10 mouse cellular contexts compared by ENCODE assay signal in genomic region chr1:157244453-157244790, GRCm38 (mm10).
DNase-seq lines count a peak whose midpoint lies in the region; ATAC-seq and TF ChIP-seq lines count a peak whose summit lies in the region.
"Had no signal": no experiment of that assay in that cellular context is flagged by ENCODE, and none has a peak within 500 bp of the region (broad histone marks: within the 10 kb centered on the region; RNA-seq: fewer than 3 reads in every experiment).

No protein-coding gene starts in this region.

- H3K27ac ChIP-seq in heart, postnatal 0 days (ENCODE audit: low read depth), result peak overlapping the region; percentile 46; the same call in 1 of the 2 replicates
- H3K27ac ChIP-seq in embryonic facial prominence, embryonic 10.5 days (replicated peaks), result peak overlapping the region; percentile 63
- peak overlapping the region; percentile 70 for H3K27ac ChIP-seq in hindbrain, embryonic 11.5 days (ENCODE audit: low read depth, low read length)
- H3K27ac ChIP-seq: intestine, embryonic 15.5 days; lung, embryonic 15.5 days had no signal

- no peak for ATAC-seq in heart, postnatal 0 days (ENCODE audit: insufficient read depth, low read depth)
- ATAC-seq in hindbrain, embryonic 11.5 days (ENCODE audit: low FRiP score), result peak; percentile 77
- ATAC-seq: intestine, embryonic 15.5 days had no signal

- no peak for DNase-seq in heart, postnatal 0 days (ENCODE audit: low spot score)
- no peak for DNase-seq in heart, postnatal 14 days
- no peak for DNase-seq in embryonic facial prominence, embryonic 10.5 days (ENCODE audit: low spot score)
- no peak for DNase-seq in hindbrain, embryonic 11.5 days (ENCODE audit: low spot score)
- DNase-seq in neural tube, embryonic 10.5 days (ENCODE audit: extremely low spot score, low spot score), result peak; percentile 30
- no peak for DNase-seq in MN1 (ENCODE audit: low spot score)
- DNase-seq in lung, postnatal 10 days, result no peak
- DNase-seq in lung, postnatal 36 days, result no peak

- peaks cover 5% of the 10 kb centered on the region; the same call in 1 of the 2 replicates for H3K4me1 ChIP-seq in heart, postnatal 0 days (ENCODE audit: control insufficient read depth, insufficient read depth)
- peaks cover 12% of the 10 kb centered on the region for H3K4me1 ChIP-seq in embryonic facial prominence, embryonic 10.5 days
- no peaks in the 10 kb centered on the region; the same call in 1 of the 2 replicates for H3K4me1 ChIP-seq in hindbrain, embryonic 11.5 days (replicated peaks; ENCODE audit: control insufficient read depth, insufficient read depth, low read length)
- H3K4me1 ChIP-seq: intestine, embryonic 15.5 days; lung, embryonic 15.5 days had no signal

- no peak for TF ChIP-seq EP300 in heart, postnatal 0 days (IDR thresholded peaks at IDR 0.05; ENCODE audit: low read depth)

- H3K9ac ChIP-seq in heart, postnatal 0 days (replicated peaks; ENCODE audit: low read depth, low read length), result 0 out of 2 replicates have a peak overlapping the region, but pooled peaks have one; percentile 10
- H3K9ac ChIP-seq in hindbrain, embryonic 11.5 days (ENCODE audit: low read depth, low read length), result peak overlapping the region; percentile 40
- H3K9ac ChIP-seq: intestine, embryonic 15.5 days; lung, embryonic 15.5 days had no signal

- peak overlapping the region; percentile 10; the same call in 1 of the 2 replicates for H3K4me3 ChIP-seq in heart, postnatal 0 days (ENCODE audit: low read depth, low read length)
- peak overlapping the region; percentile 28; the same call in 1 of the 2 replicates for H3K4me3 ChIP-seq in embryonic facial prominence, embryonic 10.5 days
- H3K4me3 ChIP-seq in hindbrain, embryonic 11.5 days (ENCODE audit: low read depth, low read length), result peak overlapping the region; percentile 25
- H3K4me3 ChIP-seq: intestine, embryonic 15.5 days; lung, embryonic 15.5 days had no signal

- no peaks in the 10 kb centered on the region for H3K27me3 ChIP-seq in heart, postnatal 0 days (ENCODE audit: control insufficient read depth, insufficient read depth, low read length)
- H3K27me3 ChIP-seq in embryonic facial prominence, embryonic 10.5 days (replicated peaks; ENCODE audit: low read depth, poor library complexity, severe bottlenecking), result no peaks in the 10 kb centered on the region
- H3K27me3 ChIP-seq in hindbrain, embryonic 11.5 days (ENCODE audit: control insufficient read depth, insufficient read depth, low read length), result no peaks in the 10 kb centered on the region
- H3K27me3 ChIP-seq: intestine, embryonic 15.5 days; lung, embryonic 15.5 days had no signal

- no peaks in the 10 kb centered on the region for H3K36me3 ChIP-seq in heart, postnatal 0 days (replicated peaks; ENCODE audit: control insufficient read depth, insufficient read depth, low read length)
- no peaks in the 10 kb centered on the region for H3K36me3 ChIP-seq in embryonic facial prominence, embryonic 10.5 days (replicated peaks)
- H3K36me3 ChIP-seq in hindbrain, embryonic 11.5 days (ENCODE audit: control insufficient read depth, insufficient read depth, low read length), result no peaks in the 10 kb centered on the region
- H3K36me3 ChIP-seq: intestine, embryonic 15.5 days; lung, embryonic 15.5 days had no signal

- TF ChIP-seq CTCF in heart, postnatal 0 days (IDR thresholded peaks at IDR 0.05; ENCODE audit: low read depth), result no peak

- intact Hi-C loops in heart, postnatal 14 days (cut with DNase I), result no loop called here

- WGBS in heart, postnatal 0 days, result 41% methylated on average over 5 of the region's 5 CpGs
- 51% methylated on average over 5 of the region's 5 CpGs for WGBS in embryonic facial prominence, embryonic 10.5 days
- WGBS in hindbrain, embryonic 11.5 days, result 36% methylated on average over 5 of the region's 5 CpGs

- H3K9me3 ChIP-seq in heart, postnatal 0 days (replicated peaks; ENCODE audit: control insufficient read depth, low read length), result no peaks in the 10 kb centered on the region
- no peaks in the 10 kb centered on the region for H3K9me3 ChIP-seq in embryonic facial prominence, embryonic 10.5 days
- no peaks in the 10 kb centered on the region for H3K9me3 ChIP-seq in hindbrain, embryonic 11.5 days (ENCODE audit: control insufficient read depth, low read length)
- H3K9me3 ChIP-seq: intestine, embryonic 15.5 days; lung, embryonic 15.5 days had no signal

- H3K4me2 ChIP-seq in heart, postnatal 0 days (ENCODE audit: low read depth, low read length), result peak overlapping the region; percentile 40
- peak overlapping the region; percentile 23 for H3K4me2 ChIP-seq in hindbrain, embryonic 11.5 days (replicated peaks; ENCODE audit: low read depth, low read length)
- H3K4me2 ChIP-seq: intestine, embryonic 15.5 days; lung, embryonic 15.5 days had no signal
